Mouse (Mus musculus) spleen, postnatal 14 days (tissue): ENCODE results near the gene Canx.

Source experiments
- DNase-seq, 2 experiments: peaks; one replicate each; pipeline ENCODE4 v3.0.0; 2021 to 2022; ENCODE audit warnings: low spot score in 2 of 2

The Canx gene

DNA sequence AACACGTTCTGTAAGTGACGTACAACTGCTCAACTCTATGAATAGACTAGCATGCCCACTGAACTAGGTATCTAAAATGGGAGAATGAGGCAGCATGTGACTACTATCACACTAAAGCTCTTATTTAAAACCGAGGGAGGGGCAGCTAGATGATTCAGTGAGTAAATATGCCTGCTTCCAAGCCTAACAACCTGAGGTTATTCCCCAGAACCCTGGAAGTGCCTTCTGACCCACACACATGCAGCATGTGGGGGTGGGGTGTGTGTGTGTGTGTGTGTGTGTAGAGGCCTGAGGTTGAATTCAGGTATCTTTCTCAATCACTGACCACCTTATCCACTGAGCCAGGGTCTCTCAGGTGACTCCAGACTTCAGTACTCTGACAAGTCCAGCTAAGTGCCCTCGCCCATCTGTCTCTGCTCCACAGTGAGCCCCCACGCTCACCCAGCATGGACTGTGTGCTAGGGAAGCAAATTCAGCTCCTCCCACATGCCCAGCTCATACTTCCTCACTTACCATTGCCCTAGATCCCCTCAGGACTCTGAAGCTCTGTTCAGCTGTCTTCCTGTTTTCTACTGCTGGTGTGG lies 49.8 kb downstream of the Canx start:
- no peak for DNase-seq

- no peak for DNase-seq
These were observed 50.4 kb downstream of the Canx start for GRCm38 (mm10) chr11:50275077-50275476.

GRCm38 (mm10) chr11:50272819-50273218 lies 52.7 kb downstream of the Canx start:
- DNase-seq, result no peak

DNA sequence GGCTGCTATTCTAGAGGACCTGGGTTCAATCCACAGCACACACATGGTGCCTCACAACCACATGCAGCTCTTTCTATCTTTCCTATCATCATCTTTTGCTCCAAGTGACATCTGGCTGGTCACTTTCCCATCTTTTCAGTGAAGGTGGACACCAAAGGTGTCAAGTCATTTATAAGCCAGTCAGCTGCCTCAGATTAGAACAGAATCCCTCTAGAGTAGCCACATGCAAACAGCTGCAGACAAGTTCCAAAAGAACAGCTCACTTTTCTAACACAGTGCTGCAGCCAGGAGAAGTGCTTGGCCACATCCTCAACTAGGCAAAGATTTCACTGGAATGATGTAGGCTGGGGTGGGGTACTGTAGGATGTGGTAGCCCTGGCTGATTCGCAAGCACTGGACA lies 55.6 kb downstream of the Canx start:
- DNase-seq, result no peak

GRCm38 (mm10) chr11:50269163-50269562 lies 56.3 kb downstream of the Canx start:
- peak in 1 of 2 experiments; percentile 24 for DNase-seq

- DNase-seq, result no peak
These were observed 58.5 kb downstream of the Canx start for GRCm38 (mm10) chr11:50266997-50267396.

DNA sequence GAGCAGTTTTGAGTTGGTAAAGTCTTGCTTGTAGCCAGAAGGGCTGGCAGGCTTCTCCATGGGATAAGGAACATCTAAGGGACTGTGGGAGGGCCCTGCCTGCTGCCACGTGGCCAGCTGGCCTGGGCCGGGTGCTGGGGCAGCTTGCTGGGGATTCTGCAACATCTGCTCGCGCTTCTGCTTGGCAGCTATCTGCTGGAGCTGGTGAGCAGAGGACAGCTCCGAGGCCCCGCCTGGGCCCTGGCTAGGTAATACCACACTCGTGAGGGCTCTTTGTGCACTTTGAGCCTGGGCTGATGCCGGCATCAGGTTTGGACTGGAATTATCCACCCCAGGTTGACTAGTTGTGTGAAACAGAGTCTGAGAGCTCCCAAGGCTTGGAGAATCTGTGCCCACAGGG lies 59.5 kb downstream of the Canx start:
- DNase-seq, result no peak

- no peak for DNase-seq
These were observed 62.3 kb downstream of the Canx start for GRCm38 (mm10) chr11:50263198-50263597.

DNA sequence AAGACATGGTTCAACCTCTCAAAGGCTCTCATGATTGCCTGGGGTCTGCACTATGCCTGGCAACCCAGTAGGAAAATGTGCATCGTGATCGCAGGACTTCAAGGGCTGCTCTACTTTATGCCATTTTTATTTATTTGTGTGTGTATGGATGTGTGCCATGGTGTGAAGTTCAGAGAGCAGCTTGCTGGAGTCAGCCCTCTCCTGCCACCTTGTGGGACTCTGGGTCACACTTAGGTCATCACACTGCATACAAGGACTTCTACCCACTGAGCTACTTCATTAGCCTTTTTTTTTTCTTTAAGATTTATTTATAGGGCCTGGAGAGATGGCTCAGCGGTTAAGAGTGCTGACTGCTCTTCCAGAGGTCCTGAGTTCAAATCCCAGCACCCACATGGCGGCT lies 63.5 kb downstream of the Canx start:
- no peak for DNase-seq

- no peak for DNase-seq
These were observed 67.2 kb downstream of the Canx start for GRCm38 (mm10) chr11:50258310-50258709.

DNA sequence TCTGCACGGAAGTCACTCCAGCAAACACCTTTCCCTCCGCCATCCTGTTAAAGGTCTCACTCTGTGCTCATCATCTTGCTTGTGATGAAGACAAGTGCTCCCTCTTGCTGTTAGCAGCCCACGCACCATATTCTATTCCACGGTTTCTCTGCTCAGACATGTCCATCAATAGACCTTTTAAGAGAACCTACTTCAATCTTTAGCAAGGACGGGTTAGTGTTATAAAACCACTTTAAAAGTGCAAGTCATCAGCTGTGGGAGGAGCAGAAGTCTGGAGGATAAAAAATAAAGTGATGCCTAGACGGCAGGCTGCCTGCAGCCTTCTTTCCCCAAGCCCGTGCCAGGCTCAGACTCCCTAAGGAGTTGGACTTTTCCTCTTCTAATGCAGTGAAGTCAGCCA lies 68.9 kb downstream of the Canx start:
- DNase-seq, result no peak

- no peak for DNase-seq
These were observed 71.4 kb downstream of the Canx start for GRCm38 (mm10) chr11:50254010-50254580.

DNA sequence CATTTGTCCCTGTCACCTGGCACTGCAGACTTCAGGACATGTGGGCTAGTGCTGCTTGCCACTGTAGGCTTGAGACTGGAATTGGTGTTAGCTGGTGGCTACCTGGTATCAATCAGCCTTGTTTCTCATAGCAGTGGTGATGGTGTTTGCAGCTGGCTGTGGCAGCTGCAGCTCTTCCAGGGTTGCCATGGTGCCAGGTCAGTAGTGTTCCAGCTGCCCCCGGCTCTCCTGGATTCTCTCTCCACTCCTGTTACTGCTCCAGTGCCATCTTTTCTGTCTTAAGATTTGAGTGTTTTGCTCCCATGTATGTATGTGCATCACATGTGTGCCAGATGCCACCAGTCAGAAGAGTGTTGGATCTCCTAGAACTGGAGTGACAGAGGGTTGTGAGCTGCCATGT lies 72.1 kb downstream of the Canx start:
- no peak for DNase-seq

DNA sequence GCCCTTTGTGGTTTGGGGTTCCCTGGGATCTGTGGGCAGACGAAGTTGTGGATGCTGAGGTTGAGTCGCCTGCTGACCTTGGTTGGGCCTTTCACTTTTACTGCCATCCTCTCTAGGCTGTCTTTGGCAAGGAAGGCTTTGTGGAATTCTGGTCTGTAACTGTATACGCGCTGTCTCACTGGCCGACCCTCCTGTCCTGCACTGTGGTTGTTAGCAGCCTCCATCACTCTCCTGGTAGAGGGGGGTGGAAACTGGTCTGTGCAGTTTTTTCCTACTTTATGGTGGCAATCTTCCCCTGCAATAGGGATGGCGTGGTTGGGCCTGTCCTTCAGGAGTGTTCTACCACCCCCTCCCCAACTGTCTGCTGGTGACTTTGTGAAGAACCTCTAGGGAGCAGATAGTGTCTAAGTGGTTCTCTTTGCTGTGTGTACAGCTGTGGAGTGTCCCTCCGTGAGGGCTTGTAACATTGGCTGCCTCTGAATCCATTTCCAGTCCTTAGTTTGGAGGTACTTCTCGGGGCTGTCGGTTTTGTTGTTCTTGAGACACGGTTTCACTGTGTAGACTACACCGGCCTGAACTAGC lies 72.7 kb downstream of the Canx start:
- DNase-seq, result no peak

GRCm38 (mm10) chr11:50252166-50252565 lies 73.3 kb downstream of the Canx start:
- peak in 1 of 2 experiments; percentile 5 for DNase-seq

- no peak for DNase-seq
These were observed 76.9 kb downstream of the Canx start for GRCm38 (mm10) chr11:50248473-50249171.

- DNase-seq, result no peak
These were observed 80.2 kb downstream of the Canx start for GRCm38 (mm10) chr11:50245269-50245668.
